Mouse (Mus musculus): ENCODE measurements around the gene Rac3. TPM values are rescaled to one million over a fixed set of nuclear protein-coding genes. Genes with fewer than 3 reads are reported as not detected.

Rac3 gene
- polyA plus RNA-seq, 1 experiment from 2014 or later = 3.0 TPM

- H3K9me3 ChIP-seq (replicated peaks; ENCODE audit: control insufficient read depth, low read length) = no peaks in the 10 kb centered on the region
- H3K4me2 ChIP-seq = no peak overlapping the region
- WGBS (ENCODE audit: insufficient replicate concordance) = 52% methylated on average over 1 of the region's 1 CpGs
- ATAC-seq (replicated peaks; ENCODE audit: insufficient number of reproducible peaks, low FRiP score, low TSS enrichment) = no peak
- no peak overlapping the region for H3K9ac ChIP-seq (ENCODE audit: low read depth, low read length)
- no peaks in the 10 kb centered on the region for H3K36me3 ChIP-seq (ENCODE audit: control insufficient read depth, insufficient read depth, low read length)
- peaks cover 15% of the 10 kb centered on the region for H3K27me3 ChIP-seq (ENCODE audit: control insufficient read depth, insufficient read depth, low read length)
- no peak overlapping the region for H3K27ac ChIP-seq (ENCODE audit: low read depth, low read length)
- no peak overlapping the region for H3K4me3 ChIP-seq (ENCODE audit: low read depth, low read length)
- H3K4me1 ChIP-seq (ENCODE audit: control insufficient read depth, insufficient read depth, low read length) = no peaks in the 10 kb centered on the region
These were observed 46.9 kb downstream of the Rac3 start for GRCm38 (mm10) chr11:120768206-120768605.

GRCm38 (mm10) chr11:120772749-120773148, 51.5 kb downstream of the Rac3 start:
- Histone ChIP-seq H3K9me3 (replicated peaks; ENCODE audit: control insufficient read depth, low read length) (no peaks in the 10 kb centered on the region), H3K27me3 (ENCODE audit: control insufficient read depth, insufficient read depth, low read length) (0 out of 2 replicates have a peak, but pooled peaks cover 3% of the 10 kb centered on the region), H3K4me3 (ENCODE audit: low read depth, low read length) (no peak overlapping the region), H3K36me3 (ENCODE audit: control insufficient read depth, insufficient read depth, low read length) (no peaks in the 10 kb centered on the region), H3K9ac (ENCODE audit: low read depth, low read length) (no peak overlapping the region), H3K4me1 (ENCODE audit: control insufficient read depth, insufficient read depth, low read length) (no peaks in the 10 kb centered on the region), H3K27ac (ENCODE audit: low read depth, low read length) (no peak overlapping the region), H3K4me2 (no peak overlapping the region)
- no peak for ATAC-seq (replicated peaks; ENCODE audit: insufficient number of reproducible peaks, low FRiP score, low TSS enrichment)
- 73% methylated on average over 3 of the region's 3 CpGs for WGBS (ENCODE audit: insufficient replicate concordance)

Other genes with a start within 250 kb of the Rac3 start
- gene Mrpl12, start 236.9 kb upstream of the Rac3 start, polyA plus RNA-seq (2014; fragmentation: Nextera tagmentation; extraction: Ambion mirVana) = 222 and 232 TPM in 2 replicates
- 44.2 and 48.3 TPM in 2 replicates for gene Slc25a10, start 229.6 kb upstream of the Rac3 start, polyA plus RNA-seq (2014; fragmentation: Nextera tagmentation; extraction: Ambion mirVana)
- 1.5 and 1.8 TPM in 2 replicates for gene Gcgr, start 190.8 kb upstream of the Rac3 start, polyA plus RNA-seq (2014; fragmentation: Nextera tagmentation; extraction: Ambion mirVana)
- 157 and 168 TPM in 2 replicates for gene Mcrip1, start 171.7 kb upstream of the Rac3 start, polyA plus RNA-seq (2014; fragmentation: Nextera tagmentation; extraction: Ambion mirVana)
- gene Ppp1r27, start 170.3 kb upstream of the Rac3 start, polyA plus RNA-seq (2014; fragmentation: Nextera tagmentation; extraction: Ambion mirVana) = not detected in 2 replicates
- gene P4hb, start 148.2 kb upstream of the Rac3 start, polyA plus RNA-seq (2014; fragmentation: Nextera tagmentation; extraction: Ambion mirVana) = 506 and 569 TPM in 2 replicates
- gene Arhgdia, start 139.8 kb upstream of the Rac3 start, polyA plus RNA-seq (2014; fragmentation: Nextera tagmentation; extraction: Ambion mirVana) = 468 and 477 TPM in 2 replicates
- gene Alyref, start 123.1 kb upstream of the Rac3 start, polyA plus RNA-seq (2014; fragmentation: Nextera tagmentation; extraction: Ambion mirVana) = 333 and 334 TPM in 2 replicates
- 200 and 201 TPM in 2 replicates for gene Anapc11, start 123.0 kb upstream of the Rac3 start, polyA plus RNA-seq (2014; fragmentation: Nextera tagmentation; extraction: Ambion mirVana)
- 8.8 and 9.1 TPM in 2 replicates for gene Npb, start 113.0 kb upstream of the Rac3 start, polyA plus RNA-seq (2014; fragmentation: Nextera tagmentation; extraction: Ambion mirVana)
- 79.2 and 79.9 TPM in 2 replicates for gene Pcyt2, start 103.5 kb upstream of the Rac3 start, polyA plus RNA-seq (2014; fragmentation: Nextera tagmentation; extraction: Ambion mirVana)
- 18.8 and 22.5 TPM in 2 replicates for gene Sirt7, start 96.2 kb upstream of the Rac3 start, polyA plus RNA-seq (2014; fragmentation: Nextera tagmentation; extraction: Ambion mirVana)
- 19.4 and 20.2 TPM in 2 replicates for gene Mafg, start 87.9 kb upstream of the Rac3 start, polyA plus RNA-seq (2014; fragmentation: Nextera tagmentation; extraction: Ambion mirVana)
- 22.8 and 24.9 TPM in 2 replicates for gene Pycr1, start 77.7 kb upstream of the Rac3 start, polyA plus RNA-seq (2014; fragmentation: Nextera tagmentation; extraction: Ambion mirVana)
- gene Myadml2, start 73.3 kb upstream of the Rac3 start, polyA plus RNA-seq (2014; fragmentation: Nextera tagmentation; extraction: Ambion mirVana) = 8.1 and 12.3 TPM in 2 replicates
- 1.4 and 1.5 TPM in 2 replicates for gene Notum, start 60.3 kb upstream of the Rac3 start, polyA plus RNA-seq (2014; fragmentation: Nextera tagmentation; extraction: Ambion mirVana)
- gene Aspscr1, start 48.5 kb upstream of the Rac3 start, polyA plus RNA-seq (2014; fragmentation: Nextera tagmentation; extraction: Ambion mirVana) = 93.9 and 103 TPM in 2 replicates
- 114 and 129 TPM in 2 replicates for gene Cenpx, start 7.7 kb upstream of the Rac3 start, polyA plus RNA-seq (2014; fragmentation: Nextera tagmentation; extraction: Ambion mirVana)
- 21.8 and 23.2 TPM in 2 replicates for gene Lrrc45, start 7.5 kb upstream of the Rac3 start, polyA plus RNA-seq (2014; fragmentation: Nextera tagmentation; extraction: Ambion mirVana)
- gene Dcxr, start 5.8 kb downstream of the Rac3 start, polyA plus RNA-seq (2014; fragmentation: Nextera tagmentation; extraction: Ambion mirVana) = 5.1 and 6.6 TPM in 2 replicates
- 0.36 and 1.0 TPM in 2 replicates for gene Cbr2, start 10.6 kb downstream of the Rac3 start, polyA plus RNA-seq (2014; fragmentation: Nextera tagmentation; extraction: Ambion mirVana)
- 4.5 and 5.8 TPM in 2 replicates for gene Hmga1b, start 41.3 kb downstream of the Rac3 start, polyA plus RNA-seq (2014; fragmentation: Nextera tagmentation; extraction: Ambion mirVana)
- gene Rfng, start 62.7 kb downstream of the Rac3 start, polyA plus RNA-seq (2014; fragmentation: Nextera tagmentation; extraction: Ambion mirVana) = 15.0 and 16.5 TPM in 2 replicates
- gene Gps1, start 62.8 kb downstream of the Rac3 start, polyA plus RNA-seq (2014; fragmentation: Nextera tagmentation; extraction: Ambion mirVana) = 166 and 179 TPM in 2 replicates
- gene Dus1l, start 74.9 kb downstream of the Rac3 start, polyA plus RNA-seq (2014; fragmentation: Nextera tagmentation; extraction: Ambion mirVana) = 50.0 and 59.9 TPM in 2 replicates
- 33.9 and 42.6 TPM in 2 replicates for gene Fasn, start 103.1 kb downstream of the Rac3 start, polyA plus RNA-seq (2014; fragmentation: Nextera tagmentation; extraction: Ambion mirVana)
- gene Ccdc57, start 211.4 kb downstream of the Rac3 start, polyA plus RNA-seq (2014; fragmentation: Nextera tagmentation; extraction: Ambion mirVana) = 3.3 and 3.9 TPM in 2 replicates
- gene Slc16a3, start 227.0 kb downstream of the Rac3 start, polyA plus RNA-seq (2014; fragmentation: Nextera tagmentation; extraction: Ambion mirVana) = 176 and 189 TPM in 2 replicates

Measured in heart, embryonic 11.5 days (tissue).